Mouse (Mus musculus) cerebellum, adult 9-10 months (tissue): ENCODE results near the gene Ppp1r10.
A peak's percentile ranks its signal among the peaks of the same experiment; 100 is the strongest.
"Not testable (repeated sequence)": the region's sequence is repeated elsewhere in the genome, so short reads cannot be mapped to it uniquely, and the experiment has no call there.

Source experiments
- DNase-seq: peaks from one replicate; pipeline ENCODE4 v3.0.0; 2022

Ppp1r10 gene

DNA sequence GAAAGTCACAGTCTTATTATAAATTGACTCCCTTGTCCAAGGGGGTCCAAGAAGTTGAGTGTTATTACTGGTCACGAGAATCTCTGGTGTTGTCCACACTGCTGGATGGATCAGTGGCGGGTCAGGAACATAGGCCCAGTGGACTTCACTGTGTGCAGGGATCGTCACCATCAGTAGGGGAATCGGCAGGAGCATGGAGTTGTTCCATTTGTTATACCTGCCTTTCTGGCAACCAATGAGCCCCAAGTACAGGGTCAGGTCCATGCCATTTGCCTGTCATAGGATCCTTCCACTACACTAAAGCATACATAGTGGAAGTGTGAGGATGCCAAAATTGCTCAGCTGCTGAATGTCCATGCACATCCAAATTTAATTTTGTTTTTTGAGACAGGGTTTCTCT is 16.4 kb downstream of the Ppp1r10 start:
- DNase-seq, result no peak

DNA sequence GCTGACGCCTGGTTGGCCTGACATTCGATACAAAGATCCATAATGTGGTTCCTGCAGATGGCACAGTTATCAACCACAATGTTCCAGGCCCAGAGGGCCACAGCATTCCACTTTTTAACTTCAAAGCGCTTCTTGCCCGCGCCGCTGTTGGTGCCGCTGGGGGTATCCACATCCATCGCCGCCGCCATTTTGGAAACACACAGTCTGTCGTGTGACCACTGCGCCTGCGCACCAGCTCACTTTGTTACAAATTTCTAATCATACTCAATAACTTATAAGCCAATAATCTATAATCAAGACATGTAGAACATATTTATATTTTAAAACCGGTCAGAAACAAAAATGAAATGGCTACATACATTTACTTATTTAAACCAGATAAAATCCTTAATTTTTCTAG is 19.5 kb downstream of the Ppp1r10 start:
- DNase-seq, result not testable (repeated sequence)

GRCm38 (mm10) chr17:35937700-35938348 is 21.6 kb downstream of the Ppp1r10 start:
- peak; percentile 65 for DNase-seq

GRCm38 (mm10) chr17:35939108-35939507 is 22.9 kb downstream of the Ppp1r10 start:
- DNase-seq, result no peak

GRCm38 (mm10) chr17:35939941-35940340 is 23.7 kb downstream of the Ppp1r10 start:
- no peak for DNase-seq

DNA sequence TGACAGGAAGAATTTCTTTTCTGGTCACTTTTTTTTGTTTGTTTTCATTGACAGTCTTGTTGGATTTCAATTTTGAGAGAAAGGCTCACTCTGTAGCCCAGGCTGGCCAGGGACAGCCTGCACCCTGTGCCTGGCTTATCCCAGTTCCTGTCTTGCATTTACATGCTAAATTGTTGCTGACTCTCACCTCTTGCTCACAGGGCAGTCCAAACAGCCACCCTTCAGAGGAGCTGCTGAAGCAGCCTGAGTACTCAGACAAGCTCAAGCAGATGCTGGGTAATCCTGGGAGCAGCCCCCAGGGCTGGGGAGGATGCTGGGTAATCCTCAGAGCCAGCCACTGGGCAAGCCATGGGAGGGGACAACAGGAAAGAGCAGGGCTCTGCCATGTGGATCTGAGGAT is 34.7 kb downstream of the Ppp1r10 start:
- not testable (repeated sequence) for DNase-seq

- not testable (repeated sequence) for DNase-seq
Measured at GRCm38 (mm10) chr17:35952559-35952958, 36.3 kb downstream of the Ppp1r10 start.

GRCm38 (mm10) chr17:35954665-35955064 is 38.4 kb downstream of the Ppp1r10 start:
- no peak for DNase-seq

DNA sequence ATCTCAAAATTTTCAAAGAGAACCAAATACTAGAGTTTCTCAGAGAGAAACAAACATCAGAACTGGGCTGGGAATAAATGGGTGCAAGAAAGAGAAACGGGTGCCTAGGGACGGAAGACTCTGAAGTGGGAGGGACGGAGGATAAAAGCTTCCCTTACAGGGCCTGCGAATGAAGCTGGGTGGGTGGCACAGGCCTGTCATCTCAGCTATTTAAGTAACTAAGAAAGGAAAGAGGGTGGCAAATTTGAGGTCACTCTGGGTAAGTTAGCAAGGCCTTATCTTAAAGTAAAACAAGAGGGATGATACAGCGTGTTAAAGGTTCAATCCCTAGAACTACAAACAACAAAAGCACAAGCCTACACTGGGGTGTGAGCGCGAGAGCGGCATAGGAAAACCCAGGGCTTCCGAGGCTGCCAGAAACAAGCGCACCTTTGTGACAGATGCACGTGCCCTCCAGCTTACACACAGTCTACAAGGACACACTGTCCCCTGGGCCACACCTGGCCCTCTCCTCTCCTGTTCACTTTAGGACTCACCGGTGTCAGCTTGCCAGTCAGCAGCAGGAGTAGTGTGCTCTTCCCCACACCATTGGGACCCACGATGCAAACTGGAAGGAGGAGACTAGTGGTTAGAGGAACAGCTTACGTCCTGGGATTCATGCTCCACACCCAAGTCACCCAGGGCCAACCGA is 42.4 kb downstream of the Ppp1r10 start:
- no peak for DNase-seq

- DNase-seq, result peak; percentile 23
Measured at GRCm38 (mm10) chr17:35963279-35963678, 47.0 kb downstream of the Ppp1r10 start.

- DNase-seq, result peak; percentile 37
Measured at GRCm38 (mm10) chr17:35967621-35968020, 51.4 kb downstream of the Ppp1r10 start.

GRCm38 (mm10) chr17:35969418-35970389 is 53.5 kb downstream of the Ppp1r10 start, which contains the start of gene Abcf1:
Gene Abcf1 (minus strand): TSS chr17:35969761.
- peak; percentile 99 for DNase-seq

DNA sequence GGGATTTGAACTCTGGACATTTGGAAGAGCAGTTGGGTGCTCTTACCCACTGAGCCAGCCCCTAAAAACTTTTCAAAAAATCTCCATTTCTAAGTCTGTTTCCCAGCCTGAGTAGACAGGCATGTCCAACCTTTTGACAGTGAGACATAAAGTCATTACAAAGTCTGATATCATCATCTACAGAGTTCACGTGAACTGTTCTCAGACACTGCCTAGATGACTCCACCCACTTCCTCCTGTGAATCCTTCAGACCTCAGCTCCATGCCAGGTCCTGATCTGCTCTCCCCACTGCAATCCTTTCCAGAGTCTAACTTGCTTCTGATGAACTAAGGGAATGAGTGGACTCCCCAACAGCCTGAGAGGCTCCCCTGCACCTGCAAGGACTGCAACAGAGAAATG is 55.9 kb downstream of the Ppp1r10 start:
- DNase-seq, result no peak

DNA sequence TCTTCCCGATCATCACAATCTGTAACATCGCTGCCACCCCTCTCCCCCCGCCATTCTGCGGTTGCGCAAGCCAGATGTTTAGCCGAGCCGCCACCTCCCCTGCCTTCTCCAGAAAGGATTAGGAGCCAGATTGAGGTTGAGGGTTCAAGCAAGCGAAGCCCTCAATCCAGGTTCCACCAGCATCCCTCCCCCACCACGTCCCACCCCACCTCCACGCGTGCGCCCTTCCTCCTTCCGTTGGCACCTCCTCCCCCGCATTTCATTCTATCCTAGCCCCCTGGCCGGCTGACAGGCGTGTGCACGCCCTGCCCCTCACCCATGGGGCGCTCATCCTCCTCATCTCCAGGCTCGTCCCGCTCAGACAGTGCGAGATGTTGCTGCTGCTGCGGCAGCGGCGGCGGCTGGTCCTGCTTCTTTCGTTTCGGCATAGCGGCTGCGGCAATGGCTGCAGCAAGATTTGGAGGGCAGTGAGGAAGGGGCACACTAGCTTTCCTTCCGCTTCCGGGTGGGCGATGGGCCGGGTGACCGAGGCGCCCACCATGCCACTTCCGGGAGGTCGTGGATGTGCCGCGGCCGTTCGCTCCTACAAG is 62.7 kb downstream of the Ppp1r10 start:
- DNase-seq, result peak; percentile 72

- DNase-seq, result peak; percentile 94
Measured at GRCm38 (mm10) chr17:35979401-35980362, 63.4 kb downstream of the Ppp1r10 start, which contains the start of the genes Gnl1 and Prr3. Gene Gnl1 (plus strand): TSS chr17:35979851. Gene Prr3 (minus strand): TSS chr17:35980236.

DNA sequence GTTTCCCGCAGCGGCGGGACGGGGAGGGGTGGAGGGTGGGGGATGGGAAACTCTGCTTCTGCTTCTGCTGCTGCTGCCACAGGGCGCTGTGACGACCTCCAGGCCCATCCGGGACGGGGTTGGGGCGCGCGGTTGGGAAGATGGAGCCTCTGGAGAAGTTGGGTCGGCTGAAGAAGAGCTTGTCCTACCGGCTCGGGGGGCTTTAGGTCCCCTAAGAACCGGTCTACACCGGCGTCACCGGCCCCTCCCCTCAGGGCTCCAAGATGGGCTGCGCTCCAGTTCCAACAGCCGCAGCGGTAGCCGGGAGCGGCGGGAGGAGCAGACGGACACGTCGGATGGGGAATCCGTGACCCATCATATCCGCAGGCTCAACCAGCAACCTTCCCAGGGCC is 64.1 kb downstream of the Ppp1r10 start:
- peak; percentile 76 for DNase-seq

DNA sequence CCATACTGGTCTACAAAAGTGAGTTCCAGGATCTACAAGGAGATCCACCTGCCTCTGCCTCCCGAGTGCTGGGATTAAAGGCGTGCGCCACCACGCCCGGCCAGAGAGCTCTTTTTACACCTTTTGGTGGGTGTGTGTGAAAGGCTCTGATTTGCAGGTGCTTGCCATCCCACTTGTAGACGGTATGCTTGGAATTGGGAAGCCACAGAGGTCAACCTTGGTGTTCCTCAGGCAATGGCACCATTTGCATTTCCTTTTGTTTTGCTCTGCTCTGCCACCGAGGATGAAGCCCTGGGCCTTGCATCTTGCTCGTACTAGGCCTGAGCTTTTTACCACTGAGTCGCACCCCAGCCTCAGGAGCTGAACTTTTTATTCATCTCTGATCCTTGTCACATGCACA is 65.5 kb downstream of the Ppp1r10 start:
- no peak for DNase-seq
